Mouse (Mus musculus) liver (tissue): ENCODE results near the gene Angpt4.

Experiments used
- DNase-seq: peaks from one replicate; pipeline ENCODE4 v3.0.0-alpha.2; 2020; ENCODE audit warnings: mixed read lengths

Angpt4 gene

GRCm38 (mm10) chr2:151916061-151916831, 5.2 kb downstream of the Angpt4 start:
- DNase-seq: no peak

- no peak for DNase-seq
Observed at GRCm38 (mm10) chr2:151919140-151919539, 8.1 kb downstream of the Angpt4 start.

GRCm38 (mm10) chr2:151921068-151921467, 10.1 kb downstream of the Angpt4 start:
- no peak for DNase-seq

GRCm38 (mm10) chr2:151921596-151921995, 10.6 kb downstream of the Angpt4 start:
- no peak for DNase-seq

- DNase-seq: no peak
Observed at GRCm38 (mm10) chr2:151924276-151924675, 13.3 kb downstream of the Angpt4 start.

GRCm38 (mm10) chr2:151925715-151926114, 14.7 kb downstream of the Angpt4 start:
- DNase-seq: no peak

- DNase-seq: no peak
Observed at GRCm38 (mm10) chr2:151927103-151927502, 16.1 kb downstream of the Angpt4 start.

GRCm38 (mm10) chr2:151930389-151931074, 19.5 kb downstream of the Angpt4 start:
- peak; percentile 81 for DNase-seq

- DNase-seq: no peak
Observed at GRCm38 (mm10) chr2:151937893-151938292, 26.9 kb downstream of the Angpt4 start.

GRCm38 (mm10) chr2:151938780-151939200, 27.8 kb downstream of the Angpt4 start:
- DNase-seq: no peak

- DNase-seq: no peak
Observed at GRCm38 (mm10) chr2:151939651-151940420, 28.8 kb downstream of the Angpt4 start.

- DNase-seq: no peak
Observed at GRCm38 (mm10) chr2:151941269-151941668, 30.3 kb downstream of the Angpt4 start.

GRCm38 (mm10) chr2:151944106-151944505, 33.1 kb downstream of the Angpt4 start:
- no peak for DNase-seq

GRCm38 (mm10) chr2:151947617-151948016, 36.6 kb downstream of the Angpt4 start:
- DNase-seq: no peak

GRCm38 (mm10) chr2:151948311-151948710, 37.3 kb downstream of the Angpt4 start:
- DNase-seq: no peak

- no peak for DNase-seq
Observed at GRCm38 (mm10) chr2:151949082-151949774, 38.2 kb downstream of the Angpt4 start.

- DNase-seq: no peak
Observed at GRCm38 (mm10) chr2:151953665-151954064, 42.7 kb downstream of the Angpt4 start.

- DNase-seq: no peak
Observed at GRCm38 (mm10) chr2:151956500-151957137, 45.6 kb downstream of the Angpt4 start.

GRCm38 (mm10) chr2:151959274-151959673, 48.3 kb downstream of the Angpt4 start:
- DNase-seq: peak; percentile 33

- no peak for DNase-seq
Observed at GRCm38 (mm10) chr2:151961284-151962196, 50.5 kb downstream of the Angpt4 start.

- DNase-seq: no peak
Observed at GRCm38 (mm10) chr2:151962474-151962873, 51.5 kb downstream of the Angpt4 start.
